Mouse (Mus musculus) ES-E14 (cell line): ENCODE measurements at regions not wholly inside any gene's neighbourhood (a gene's known extent, or its start where the extent isn't known, plus 50 kb on each side); places are given as distances from the start of the nearest gene placed in this dataset.

ENCODE experiments used
- DNase-seq: peaks from one replicate; pipeline ENCODE4 v3.0.0-alpha.2; 2013; ENCODE audit warnings: low read depth, low spot score
- H3K27ac ChIP-seq: 2 replicates; pipeline ENCODE4 v1.5.1; 2012; ENCODE audit warnings: low read depth, mild to moderate bottlenecking, low read length, moderate library complexity, mixed read lengths; ENCODE audit not compliant: poor library complexity, insufficient read depth, severe bottlenecking
- H3K36me3 ChIP-seq: 2 replicates; pipeline ENCODE4 v1.6.1; 2012; ENCODE audit warnings: mild to moderate bottlenecking, low read length, moderate library complexity, mixed read lengths; ENCODE audit not compliant: control insufficient read depth, poor library complexity, insufficient read depth, severe bottlenecking
- H3K4me1 ChIP-seq, 2 experiments: fragments of 150-350 bp in 1 of 2; sonication (generic) in 1 of 2; 2 replicates each; pipeline ENCODE4 v1.6.1; 2012; ENCODE audit warnings: low read length in 2 of 2, mild to moderate bottlenecking in 1 of 2, mixed read lengths in 1 of 2; ENCODE audit not compliant: control insufficient read depth in 2 of 2, insufficient read depth in 2 of 2, poor library complexity in 1 of 2
- H3K4me3 ChIP-seq, 2 experiments: fragments of 150-350 bp in 1 of 2; sonication (generic) in 1 of 2; 2 replicates each; pipeline ENCODE4 v1.5.1; 2012; ENCODE audit warnings: low read length in 2 of 2, low read depth in 1 of 2, mild to moderate bottlenecking in 1 of 2, mixed read lengths in 1 of 2; ENCODE audit not compliant: insufficient read depth in 1 of 2, poor library complexity in 1 of 2, severe bottlenecking in 1 of 2
- H3K9ac ChIP-seq: 2 replicates; pipeline ENCODE4 v1.6.1; 2012; ENCODE audit warnings: low read depth, mild to moderate bottlenecking, low read length, mixed read lengths; ENCODE audit not compliant: poor library complexity, insufficient read depth, severe bottlenecking
- H3K9me3 ChIP-seq: fragments of 150-350 bp; sonication (generic); 2 replicates; pipeline ENCODE4 v1.6.1; 2012; ENCODE audit warnings: low read depth, mild to moderate bottlenecking, low read length; ENCODE audit not compliant: control insufficient read depth, insufficient read depth
- CHD2 ChIP-seq: IDR thresholded peaks from 2 replicates; pipeline ENCODE4 v1.6.1; 2014; ENCODE audit warnings: mild to moderate bottlenecking, low read depth, low read length, inconsistent platforms
- HCFC1 ChIP-seq: IDR thresholded peaks from 2 replicates; pipeline ENCODE4 v1.6.1; 2012; ENCODE audit warnings: low read length, inconsistent platforms, borderline replicate concordance; ENCODE audit not compliant: insufficient read depth
- MAFK ChIP-seq: IDR thresholded peaks from 2 replicates; pipeline ENCODE4 v1.6.1; 2014; ENCODE audit warnings: mild to moderate bottlenecking, low read depth, low read length, inconsistent platforms; ENCODE audit not compliant: insufficient read depth
- ZC3H11A ChIP-seq: IDR thresholded peaks from 2 replicates; pipeline ENCODE4 v1.6.1; 2012; ENCODE audit warnings: low read depth, mild to moderate bottlenecking, inconsistent platforms, low read length, borderline replicate concordance
- ZNF384 ChIP-seq: IDR thresholded peaks from 2 replicates; pipeline ENCODE4 v1.6.1; 2012; ENCODE audit warnings: low read depth, low read length, inconsistent platforms
- in situ Hi-C, 2 experiments: fragments of 600-800 bp; cut with MboI; formaldehyde crosslinking; loops; one replicate each; pipeline ENCODE4 v1.15.1; 2025; ENCODE audit warnings: low sequenced_read_pairs in 2 of 2, inconsistent platforms in 1 of 2; ENCODE audit not compliant: unreplicated experiment in 2 of 2

- H3K36me3 ChIP-seq: no peaks in the 10 kb centered on the region
- H3K4me1 ChIP-seq: no peaks in the 10 kb centered on the region
- no peaks in the 10 kb centered on the region for H3K9me3 ChIP-seq
- no peak overlapping the region for H3K27ac ChIP-seq
- no peak for DNase-seq
- no peak for TF ChIP-seq ZNF384
- no peak for TF ChIP-seq MAFK
- no peak for TF ChIP-seq CHD2
- no peak for TF ChIP-seq HCFC1
- no peak for TF ChIP-seq ZC3H11A
- no peak overlapping the region for H3K9ac ChIP-seq
- H3K4me3 ChIP-seq: no peak overlapping the region
- in situ Hi-C loops: no loop called here
These were observed 246.9 kb downstream of the Mtx2 start for GRCm38 (mm10) chr2:75072471-75072870.

DNA sequence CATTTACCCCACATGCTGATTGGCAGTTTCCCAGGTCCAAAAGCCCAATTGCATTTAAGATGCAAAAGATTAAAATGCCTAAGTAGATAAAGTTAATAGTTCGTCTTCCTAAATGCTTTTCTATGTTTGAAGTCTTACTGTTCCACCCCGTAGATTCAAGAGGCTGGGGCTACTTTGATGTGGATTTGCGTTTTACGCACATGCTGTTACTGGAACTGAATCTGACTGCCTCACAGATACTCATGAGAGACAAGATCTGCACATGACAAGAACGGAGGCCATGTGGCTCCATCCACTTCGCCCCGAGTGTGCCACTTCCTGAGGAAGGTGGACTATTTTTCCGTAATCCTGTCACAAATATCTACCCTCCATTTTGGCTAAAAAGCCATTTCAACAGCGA is 247.6 kb downstream of the Mtx2 start:
- in situ Hi-C loops: no loop called here
- no peak overlapping the region for H3K4me3 ChIP-seq
- no peak overlapping the region for H3K9ac ChIP-seq

GRCm38 (mm10) chr2:75087164-75087563 is 261.6 kb downstream of the Mtx2 start:
- no peaks in the 10 kb centered on the region for H3K9me3 ChIP-seq

More for the DNA sequence above, 247.6 kb downstream of the Mtx2 start:
- TF ChIP-seq ZNF384: no peak
- TF ChIP-seq MAFK: no peak
- TF ChIP-seq HCFC1: no peak
- TF ChIP-seq CHD2: no peak
- TF ChIP-seq ZC3H11A: no peak
- H3K36me3 ChIP-seq: no peaks in the 10 kb centered on the region
- H3K9me3 ChIP-seq: no peaks in the 10 kb centered on the region
- H3K4me1 ChIP-seq: no peaks in the 10 kb centered on the region
- no peak overlapping the region for H3K27ac ChIP-seq
- DNase-seq: no peak

DNA sequence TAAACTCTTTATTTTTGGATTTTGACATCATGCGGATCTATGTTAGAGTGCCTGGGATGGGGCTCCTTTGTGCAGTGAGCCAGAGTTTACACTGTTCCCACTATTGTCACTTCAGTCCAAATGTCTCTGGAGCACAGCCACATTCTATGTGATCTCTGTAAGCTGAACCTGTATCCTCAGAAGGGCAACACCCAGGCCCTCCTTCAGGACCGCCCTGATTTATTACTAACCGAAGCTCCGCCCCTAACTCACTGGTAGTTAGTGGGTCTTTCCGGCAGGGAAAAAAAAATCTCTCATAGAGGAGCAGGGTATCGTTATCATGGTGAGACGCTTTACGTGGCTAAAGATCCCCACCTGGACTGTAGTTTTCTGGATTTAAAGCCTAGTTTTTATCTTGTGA is 263.6 kb downstream of the Mtx2 start:
- Histone ChIP-seq H3K9ac (no peak overlapping the region), H3K27ac (no peak overlapping the region), H3K9me3 (no peaks in the 10 kb centered on the region), H3K4me1 (no peaks in the 10 kb centered on the region), H3K36me3 (no peaks in the 10 kb centered on the region), H3K4me3 (no peak overlapping the region)
- in situ Hi-C loops: no loop called here
- TF ChIP-seq HCFC1 (no peak), MAFK (no peak), ZNF384 (no peak), ZC3H11A (no peak), CHD2 (no peak)
- DNase-seq: no peak

More at GRCm38 (mm10) chr2:75087164-75087563, 261.6 kb downstream of the Mtx2 start:
- no peak overlapping the region for H3K4me3 ChIP-seq
- H3K36me3 ChIP-seq: no peaks in the 10 kb centered on the region
- in situ Hi-C loops: no loop called here
- no peak for TF ChIP-seq MAFK
- H3K9ac ChIP-seq: no peak overlapping the region
- no peak for DNase-seq
- H3K27ac ChIP-seq: no peak overlapping the region
- H3K4me1 ChIP-seq: no peaks in the 10 kb centered on the region

GRCm38 (mm10) chr2:75089616-75090015 is 264.0 kb downstream of the Mtx2 start:
- Histone ChIP-seq H3K9ac (no peak overlapping the region), H3K4me3 (no peak overlapping the region), H3K4me1 (no peaks in the 10 kb centered on the region), H3K36me3 (no peaks in the 10 kb centered on the region), H3K27ac (no peak overlapping the region), H3K9me3 (no peaks in the 10 kb centered on the region)
- no peak for TF ChIP-seq CHD2
- no peak for TF ChIP-seq HCFC1
- no peak for TF ChIP-seq ZNF384
- TF ChIP-seq MAFK: no peak
- no peak for TF ChIP-seq ZC3H11A
- in situ Hi-C loops: no loop called here
- no peak for DNase-seq
